Mouse (Mus musculus) right cerebral cortex, postnatal 4 days (tissue): ENCODE results near the gene Elp4.

ENCODE experiments used
- DNase-seq: peaks from one replicate; pipeline ENCODE4 v3.0.0-alpha.2; 2022

The Elp4 gene

DNA sequence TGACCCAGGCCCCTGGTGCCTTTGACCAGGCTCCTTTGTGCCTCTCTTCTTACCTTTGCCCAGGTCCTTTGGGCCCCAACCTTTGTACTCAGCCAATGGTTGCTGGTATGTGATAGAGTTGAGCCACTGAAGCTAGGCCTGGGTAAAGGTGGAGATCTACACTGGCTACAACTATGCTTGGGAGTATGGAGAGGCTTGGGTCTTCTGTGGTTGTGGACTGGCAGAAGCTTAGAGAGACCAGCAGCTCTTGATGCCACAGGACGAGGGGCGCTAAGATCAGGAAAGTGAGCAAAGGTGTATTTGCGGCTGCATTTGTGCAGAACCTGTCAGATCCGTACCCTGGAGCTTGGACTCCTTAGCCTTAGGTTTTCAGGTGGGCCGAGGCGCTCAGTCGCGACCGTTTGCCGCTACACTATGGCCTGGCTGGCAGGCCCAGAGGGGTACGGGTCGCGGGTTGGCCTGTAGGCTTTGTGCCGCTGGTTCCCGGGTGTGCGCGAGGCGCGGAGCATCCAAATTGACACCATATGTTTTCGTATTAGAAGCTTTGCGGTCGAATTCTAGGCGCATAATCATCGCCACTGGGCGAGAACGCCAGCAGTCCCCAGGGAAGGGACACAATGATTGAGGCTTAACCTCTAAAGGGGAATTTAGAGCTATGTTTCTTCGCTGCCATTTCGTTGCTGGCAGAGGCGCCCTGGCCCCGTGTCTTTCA lies 223.2 kb downstream of the Elp4 start:
- DNase-seq, result no peak

DNA sequence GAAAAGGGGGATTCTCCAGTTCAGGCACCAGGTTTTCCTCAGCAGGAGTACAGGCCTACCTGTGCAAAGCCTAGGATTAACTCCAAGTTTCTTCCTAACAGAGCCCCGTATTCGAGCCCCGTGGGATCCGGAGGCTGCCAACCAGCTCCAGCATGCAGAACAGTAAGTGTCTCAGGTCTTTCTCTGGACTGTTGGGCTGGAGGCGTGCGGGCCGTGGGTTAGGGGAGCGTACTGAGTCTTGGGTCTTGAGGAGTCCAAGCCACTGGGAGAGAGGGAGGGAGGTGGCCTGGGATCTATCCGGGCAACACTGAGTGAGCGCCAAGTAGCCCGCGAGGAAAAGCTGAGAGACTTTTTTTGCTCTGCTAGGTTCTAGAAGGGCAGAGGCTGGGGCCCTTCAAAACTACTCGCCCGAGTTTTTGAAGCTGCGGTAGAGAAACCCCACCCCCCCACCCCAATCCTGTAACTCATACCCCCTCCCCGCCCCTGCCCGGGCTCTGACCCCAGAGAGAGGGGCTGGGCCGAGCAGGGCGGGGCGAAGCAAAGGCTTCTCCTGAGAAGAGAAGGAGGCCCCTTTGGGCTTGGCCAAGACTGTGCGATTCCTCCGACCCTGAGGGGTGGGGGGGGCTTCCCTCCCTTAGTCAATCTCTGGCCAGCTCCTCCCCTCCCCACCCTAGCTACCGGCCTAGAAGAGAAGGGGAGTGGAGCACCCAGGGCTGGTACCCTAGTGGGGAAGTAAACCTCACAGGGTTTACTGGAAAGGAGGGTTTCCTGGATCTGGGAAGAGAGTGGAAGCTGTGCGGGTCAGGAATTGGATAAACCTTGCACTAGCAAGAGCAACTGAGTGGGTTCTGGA lies 224.0 kb downstream of the Elp4 start:
- no peak for DNase-seq

- DNase-seq, result no peak
Measured at GRCm38 (mm10) chr2:105679331-105679730, 225.0 kb downstream of the Elp4 start.

DNA sequence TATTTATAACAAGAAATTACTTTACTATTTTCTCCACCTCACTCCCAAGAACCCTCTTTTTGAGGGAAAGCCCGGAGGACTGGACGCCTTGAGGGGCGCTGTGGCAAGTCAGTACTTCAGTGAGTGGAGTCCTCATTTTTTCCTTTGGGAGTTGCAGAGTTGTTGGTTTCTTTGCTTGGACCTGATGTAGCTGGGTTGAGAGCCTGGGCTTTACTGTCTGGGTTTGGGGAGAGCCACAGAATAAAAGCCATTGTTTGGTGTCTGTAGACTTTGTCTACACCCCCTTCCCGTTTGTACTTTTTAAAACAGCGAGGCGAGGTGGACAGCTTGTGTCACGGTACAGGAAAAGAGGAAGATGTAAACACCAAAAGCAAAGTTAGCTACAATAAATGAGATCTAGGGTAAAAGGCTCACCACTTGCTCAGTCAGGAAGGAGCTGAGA lies 225.5 kb downstream of the Elp4 start:
- no peak for DNase-seq

DNA sequence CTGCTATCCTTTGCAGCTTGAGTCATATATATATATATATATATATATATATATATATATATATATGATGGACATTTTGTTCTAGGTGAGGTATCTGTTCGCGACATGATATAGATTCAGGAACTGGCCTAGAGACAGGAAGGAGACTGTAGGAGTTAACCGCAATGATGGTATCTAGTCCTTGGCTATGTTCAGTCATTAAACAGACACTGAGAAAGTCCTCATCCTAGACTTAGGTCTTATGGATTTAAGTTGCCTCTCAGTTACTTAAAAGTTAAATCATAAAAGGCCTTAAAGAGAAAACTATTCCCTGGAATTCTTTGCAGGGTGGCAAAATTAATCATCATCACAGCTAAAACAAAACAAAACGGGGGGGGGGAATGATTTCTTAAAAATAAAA lies 226.1 kb downstream of the Elp4 start:
- DNase-seq, result no peak

DNA sequence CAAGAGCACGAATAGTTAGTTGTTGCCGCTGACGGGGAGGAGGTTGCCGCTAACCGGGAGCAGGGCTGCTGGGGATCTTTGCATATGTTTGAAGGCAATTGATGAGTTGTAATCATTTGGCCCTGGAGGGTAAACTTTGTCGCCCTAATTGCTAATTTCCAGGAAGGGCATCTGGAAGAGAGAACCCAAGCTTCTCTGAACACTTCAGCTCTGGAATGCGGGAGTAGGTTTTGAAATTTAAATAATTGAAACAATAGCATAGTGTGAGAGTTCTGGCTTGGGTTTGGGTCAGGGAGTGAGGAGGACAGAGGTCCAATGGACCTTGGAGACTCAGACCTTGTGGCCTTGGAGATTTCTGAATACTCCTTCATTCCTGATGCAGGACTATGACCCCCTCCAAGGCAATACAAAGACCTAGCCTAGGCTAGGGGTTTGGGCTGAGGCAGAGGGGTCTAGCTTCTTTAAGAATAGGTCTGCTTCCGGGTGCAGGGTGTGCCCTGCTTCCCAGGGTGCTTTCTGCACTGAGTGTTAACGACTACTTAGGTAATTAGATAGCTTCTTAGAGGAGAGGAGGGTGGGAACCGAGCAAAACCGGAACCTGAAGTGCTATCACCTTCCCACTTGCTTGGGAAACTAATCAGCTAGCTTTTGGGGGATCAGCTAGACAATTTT lies 226.8 kb downstream of the Elp4 start:
- no peak for DNase-seq

GRCm38 (mm10) chr2:105676909-105677433 lies 227.4 kb downstream of the Elp4 start:
- DNase-seq, result no peak

DNA sequence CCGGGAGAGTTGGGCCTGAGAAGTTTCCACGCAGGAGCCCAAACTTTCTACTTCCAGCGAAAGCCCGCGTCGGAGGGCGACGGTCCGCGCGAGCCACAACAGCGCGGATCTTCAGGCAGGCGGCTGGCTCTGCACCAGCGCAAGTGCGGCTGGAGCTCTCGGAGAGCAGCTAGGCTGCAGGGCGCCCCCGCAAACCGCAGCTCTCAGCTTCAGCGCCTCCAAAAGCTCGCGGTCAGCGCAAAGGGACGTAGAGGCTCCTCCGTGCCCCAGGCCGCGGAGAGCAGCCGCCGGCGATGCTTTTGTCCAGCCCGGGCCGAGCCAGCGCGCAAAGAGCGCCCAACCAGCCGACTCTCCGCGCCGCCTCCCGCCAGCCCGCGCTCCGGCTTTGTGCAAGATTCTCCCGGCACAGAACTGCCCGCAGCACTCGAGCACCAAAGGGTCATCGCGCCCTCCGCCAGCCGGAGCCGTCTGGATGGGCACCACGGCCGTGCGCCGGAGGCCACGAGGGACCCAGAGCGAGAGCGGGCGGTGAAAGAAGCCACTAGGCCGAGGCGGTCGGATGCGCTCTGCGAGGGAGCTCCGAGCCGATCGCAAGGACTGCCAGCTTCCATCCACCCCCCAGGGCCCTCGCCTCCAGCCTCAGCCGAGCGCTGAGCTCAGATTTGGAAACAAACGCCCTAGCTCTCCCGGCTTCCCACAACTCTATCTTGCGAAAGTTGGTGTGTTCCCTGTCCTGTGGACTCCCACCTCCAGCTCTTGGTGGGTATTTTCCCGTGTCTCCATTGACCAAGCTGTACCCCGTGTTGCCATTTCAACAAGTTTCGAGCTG lies 228.1 kb downstream of the Elp4 start:
- no peak for DNase-seq

DNA sequence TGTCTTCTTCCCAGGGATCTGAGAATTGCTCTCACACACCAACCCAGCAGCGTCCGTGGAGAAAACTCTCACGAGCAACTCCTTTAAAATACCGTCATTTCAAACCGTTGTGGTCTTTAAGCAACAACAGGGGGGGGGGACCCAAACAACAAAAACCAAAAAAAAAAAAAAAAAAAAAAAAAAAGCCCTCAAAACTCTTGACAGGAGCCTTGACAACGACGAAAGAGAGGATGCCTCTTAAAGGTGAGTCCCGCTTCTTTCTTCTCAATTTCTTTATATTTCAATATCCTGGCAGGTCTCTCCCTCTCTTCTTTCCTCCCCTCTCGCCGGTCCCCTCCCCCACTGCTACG lies 228.7 kb downstream of the Elp4 start:
- no peak for DNase-seq

- peak; percentile 79 for DNase-seq
Measured at GRCm38 (mm10) chr2:105674875-105675729, 229.3 kb downstream of the Elp4 start.

DNA sequence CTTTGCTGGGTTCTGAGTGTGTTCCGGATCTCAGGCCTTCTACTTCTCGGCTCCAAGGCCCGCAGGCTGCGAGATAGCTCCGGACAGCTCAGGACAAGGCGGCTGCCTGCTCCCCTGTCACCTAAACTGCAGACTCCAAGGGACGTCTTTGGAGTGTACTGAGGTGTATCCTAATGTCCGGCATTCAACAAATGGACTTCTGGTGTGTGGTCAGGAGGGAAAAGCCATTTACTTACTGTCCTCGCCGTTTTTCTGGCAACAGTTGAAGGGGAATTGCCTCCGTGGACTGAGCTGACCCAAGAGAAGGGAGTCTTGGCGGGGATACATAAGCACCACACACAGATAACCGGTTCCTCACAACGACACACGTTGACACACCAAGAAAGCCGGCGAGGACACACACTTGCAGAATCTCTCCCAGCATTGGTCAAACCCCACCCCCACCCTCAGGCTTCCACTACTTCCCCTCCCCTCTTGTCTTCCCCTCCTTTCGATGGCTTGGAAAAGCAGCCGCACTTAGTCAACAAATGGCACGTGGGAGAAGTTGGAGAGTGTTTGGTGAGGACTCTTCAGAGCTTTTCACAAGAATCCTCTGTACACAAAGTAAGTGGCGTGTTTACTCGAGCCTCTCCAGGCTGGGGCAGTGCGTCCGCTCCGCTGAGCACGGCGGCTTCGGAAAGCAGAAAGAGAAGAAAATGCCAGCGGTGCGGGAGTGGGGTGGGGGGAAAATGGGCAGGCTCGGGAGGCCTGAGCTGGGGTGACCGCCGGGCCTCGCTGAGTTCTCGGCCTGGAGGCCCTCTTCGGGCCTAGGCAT lies 230.1 kb downstream of the Elp4 start:
- no peak for DNase-seq

GRCm38 (mm10) chr2:105673631-105674060 lies 230.7 kb downstream of the Elp4 start:
- no peak for DNase-seq

DNA sequence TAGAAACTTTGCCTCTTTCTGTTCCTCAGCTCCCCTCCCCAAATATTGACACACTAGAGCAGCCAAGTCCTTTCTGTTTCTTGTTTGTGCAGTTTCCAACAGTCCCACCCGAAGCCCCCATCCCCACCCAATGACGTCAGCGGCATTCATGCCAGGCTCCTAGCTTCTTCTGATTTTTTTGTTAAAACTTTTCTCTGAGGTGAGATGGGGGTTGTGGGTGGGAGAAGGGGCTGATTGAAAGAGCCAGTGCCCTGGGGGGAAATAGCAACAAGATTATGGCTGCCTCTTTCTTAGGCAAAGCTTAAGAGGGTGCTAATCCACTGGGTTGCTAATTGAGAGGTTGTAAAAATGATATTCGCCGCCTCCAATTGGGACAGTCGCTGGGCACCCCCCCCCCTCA lies 231.3 kb downstream of the Elp4 start:
- no peak for DNase-seq

GRCm38 (mm10) chr2:105672596-105672960 lies 231.8 kb downstream of the Elp4 start:
- DNase-seq, result no peak

DNA sequence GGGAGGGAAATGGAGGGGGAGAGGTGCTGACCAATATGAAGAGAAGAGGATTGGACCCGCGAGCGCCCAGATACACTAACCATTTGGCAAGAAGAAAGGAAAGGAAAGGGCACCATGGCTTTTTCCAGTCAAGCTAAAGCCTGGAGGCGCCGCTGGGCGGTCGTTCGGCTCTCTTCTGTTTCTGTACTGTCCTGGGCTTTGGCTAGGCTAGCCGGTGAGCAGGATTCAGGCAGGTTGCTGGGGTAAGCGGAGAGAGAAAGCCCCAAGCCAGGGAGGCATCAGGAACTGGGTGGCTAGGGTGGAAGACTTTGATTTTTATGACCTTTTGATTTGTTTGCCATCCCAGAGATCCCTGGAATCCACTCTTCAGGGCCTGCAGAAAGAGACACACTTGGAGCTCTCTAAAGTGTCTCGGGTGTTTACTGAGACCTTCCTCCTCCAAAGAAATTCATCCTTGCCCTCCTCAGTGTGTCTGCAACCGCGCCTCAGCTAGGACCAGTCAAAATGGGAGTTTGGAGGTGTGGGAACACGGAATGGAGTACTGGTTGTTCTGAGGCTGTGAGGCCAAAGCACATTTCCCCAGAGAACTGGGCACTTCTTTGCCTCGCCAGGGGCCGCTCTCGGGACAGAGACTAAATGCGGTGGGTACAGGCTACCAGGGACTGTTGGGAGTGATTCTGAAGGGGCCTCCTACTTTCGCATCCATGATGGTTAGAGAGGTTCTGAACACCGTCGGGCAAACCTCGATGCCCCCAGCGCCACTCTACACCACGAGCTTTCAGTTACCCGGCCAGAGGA lies 232.4 kb downstream of the Elp4 start:
- DNase-seq, result no peak

DNA sequence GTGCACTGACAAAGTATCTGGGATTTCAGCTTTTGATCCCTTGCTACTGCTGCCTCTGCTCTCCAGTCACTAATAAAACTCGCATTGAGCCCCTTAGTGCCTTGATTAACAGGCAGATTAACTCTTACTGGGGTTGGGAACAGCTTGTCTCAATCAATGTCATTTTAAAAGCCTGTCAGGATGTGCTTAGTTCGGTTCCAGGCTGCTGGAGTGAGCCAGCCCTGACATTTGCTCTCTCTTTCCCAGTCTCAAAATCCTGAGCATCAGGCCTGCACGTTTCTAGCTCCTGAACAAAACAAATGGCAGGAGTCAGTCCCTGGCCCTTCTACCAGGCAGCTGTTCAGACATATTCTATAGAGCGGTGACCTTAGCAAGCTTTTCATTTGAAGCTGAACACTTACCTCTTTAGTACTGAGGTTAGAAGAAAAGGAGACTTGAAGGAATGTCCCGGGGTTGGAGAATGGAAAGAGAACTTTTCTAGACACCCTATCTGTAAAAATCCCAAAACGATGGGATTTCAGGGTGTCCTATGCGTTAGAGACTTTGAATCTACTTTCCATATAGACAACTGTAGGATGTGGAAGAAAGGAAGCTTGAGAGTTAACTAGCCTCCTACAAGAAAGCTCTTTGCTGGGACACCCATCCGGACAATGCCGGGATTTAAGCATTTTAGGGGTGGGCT lies 233.1 kb downstream of the Elp4 start:
- DNase-seq, result no peak

- no peak for DNase-seq
Measured at GRCm38 (mm10) chr2:105670731-105671095, 233.7 kb downstream of the Elp4 start.

- DNase-seq, result no peak
Measured at GRCm38 (mm10) chr2:105669881-105670730, 234.3 kb downstream of the Elp4 start.
